Mouse (Mus musculus) embryo, embryonic 9.5 days (tissue): ENCODE measurements at regions not wholly inside any gene's neighbourhood (a gene's known extent, or its start where the extent isn't known, plus 50 kb on each side); places are given as distances from the start of the nearest gene placed in this dataset.

ENCODE experiments used
- DNase-seq: peaks from one replicate; pipeline ENCODE4 v3.0.0-alpha.2; 2017; ENCODE audit errors: extremely low spot score

DNA sequence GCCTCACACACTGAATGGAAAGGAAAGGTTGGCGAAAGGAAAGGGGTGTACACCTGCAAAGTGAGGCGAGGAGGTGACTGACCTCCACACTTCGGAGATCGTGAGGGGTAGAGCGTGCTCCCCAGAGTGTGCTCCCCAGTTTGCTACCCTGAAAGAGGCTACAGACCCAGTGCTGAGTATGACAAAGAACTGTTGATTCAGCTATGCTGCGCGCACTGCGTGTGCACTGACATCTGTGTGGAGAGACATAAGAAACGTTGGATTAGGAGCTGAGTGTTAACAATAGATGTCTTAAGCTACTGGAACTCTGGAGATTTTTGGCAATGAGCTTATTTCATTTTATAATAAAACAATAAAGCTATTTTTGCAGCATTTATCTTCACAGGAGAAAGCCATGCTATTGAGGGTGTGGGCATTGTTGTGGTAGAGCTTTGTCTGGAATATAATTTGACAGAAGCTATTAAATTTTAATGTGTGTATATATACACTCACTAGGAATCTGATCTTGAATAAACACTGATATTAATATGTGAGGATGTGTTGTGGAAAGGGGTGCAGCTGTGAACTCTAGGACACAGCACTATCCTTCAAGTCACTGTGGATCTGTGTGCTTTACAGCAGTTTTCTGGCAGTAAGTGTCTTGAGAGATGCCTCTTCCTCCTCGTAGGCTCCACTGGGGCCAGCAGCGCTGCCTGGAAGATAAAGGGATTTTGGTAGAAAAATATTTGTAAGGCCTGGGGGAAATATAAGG lies 271.2 kb upstream of the Zfp637 start:
- DNase-seq, result no peak

DNA sequence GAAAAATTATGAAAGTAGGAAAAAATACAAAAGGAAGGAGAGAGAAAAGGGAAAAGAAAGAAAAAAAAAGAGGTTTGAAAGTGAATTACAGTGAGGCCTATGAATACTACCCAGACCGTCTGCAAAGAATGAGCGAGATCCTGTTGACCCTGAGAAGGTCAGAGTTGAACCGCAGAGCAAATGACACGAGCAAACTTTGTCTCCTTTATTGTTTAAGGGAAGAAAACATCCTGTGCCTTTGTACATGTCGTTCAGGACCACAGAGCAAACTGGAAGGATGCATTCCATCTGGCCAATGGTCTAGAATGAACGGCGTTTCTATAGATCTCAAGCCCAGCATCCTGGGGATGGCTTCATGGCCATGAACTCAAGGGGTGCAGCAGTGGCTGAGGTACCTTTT lies 270.6 kb upstream of the Zfp637 start:
- DNase-seq, result no peak

DNA sequence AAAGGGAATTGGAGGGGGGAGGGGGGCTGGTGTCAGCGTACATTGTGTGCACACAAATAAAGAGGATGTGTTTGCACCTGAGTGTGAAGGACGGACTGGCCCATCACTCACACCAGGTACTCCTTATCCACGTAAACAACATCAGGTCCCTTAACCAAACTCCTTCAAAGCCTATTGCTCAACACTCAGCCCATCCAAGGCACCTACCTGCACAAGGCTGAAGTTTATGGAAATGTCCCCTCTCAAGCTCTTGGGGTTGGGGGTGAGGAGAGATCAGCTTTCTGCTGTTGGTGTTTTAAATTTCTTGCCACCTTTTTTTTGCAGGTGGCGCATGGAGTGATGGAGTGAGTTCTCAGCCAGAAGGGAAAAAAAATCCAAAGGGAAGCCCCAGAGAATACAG lies 270.2 kb upstream of the Zfp637 start:
- no peak for DNase-seq

DNA sequence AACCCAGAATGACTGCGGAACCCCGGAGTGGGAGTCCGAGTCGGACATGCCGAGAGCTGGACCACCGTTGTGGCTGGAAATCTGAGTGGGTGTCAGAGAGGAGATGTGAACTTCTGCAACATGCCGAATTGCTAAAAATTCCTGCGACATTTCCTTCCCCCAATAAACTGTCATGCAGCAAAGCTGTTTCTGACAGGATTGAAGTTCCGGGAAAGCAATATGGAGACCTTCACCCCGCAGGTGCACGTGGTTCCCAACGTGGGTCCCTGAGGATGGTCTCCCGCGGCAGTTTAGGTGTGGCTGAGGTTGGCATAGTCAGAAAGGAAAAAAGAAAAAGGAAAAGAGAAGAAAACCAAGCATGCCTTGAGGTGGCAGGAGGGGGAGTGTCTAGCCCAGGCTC lies 269.0 kb upstream of the Zfp637 start:
- no peak for DNase-seq

DNA sequence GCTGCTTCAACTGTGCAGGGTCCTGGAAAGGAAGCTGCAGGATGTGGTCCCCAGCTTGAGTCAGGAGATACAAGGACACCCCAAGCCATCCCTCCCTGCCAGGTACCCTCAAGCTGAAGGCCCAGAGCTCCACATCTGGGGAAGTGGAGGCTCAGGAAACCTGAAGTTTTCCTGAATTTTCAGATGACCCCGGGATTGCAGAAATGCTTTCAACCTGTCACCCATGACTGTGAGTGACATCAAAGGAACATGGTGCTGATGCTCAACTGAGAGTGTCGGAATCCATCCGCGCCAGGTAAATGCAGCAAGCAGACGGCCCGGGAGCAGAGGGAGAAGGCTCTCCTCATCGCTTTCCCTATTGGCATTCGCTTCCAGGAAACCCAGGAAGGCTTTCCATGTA lies 267.6 kb upstream of the Zfp637 start:
- DNase-seq, result no peak

DNA sequence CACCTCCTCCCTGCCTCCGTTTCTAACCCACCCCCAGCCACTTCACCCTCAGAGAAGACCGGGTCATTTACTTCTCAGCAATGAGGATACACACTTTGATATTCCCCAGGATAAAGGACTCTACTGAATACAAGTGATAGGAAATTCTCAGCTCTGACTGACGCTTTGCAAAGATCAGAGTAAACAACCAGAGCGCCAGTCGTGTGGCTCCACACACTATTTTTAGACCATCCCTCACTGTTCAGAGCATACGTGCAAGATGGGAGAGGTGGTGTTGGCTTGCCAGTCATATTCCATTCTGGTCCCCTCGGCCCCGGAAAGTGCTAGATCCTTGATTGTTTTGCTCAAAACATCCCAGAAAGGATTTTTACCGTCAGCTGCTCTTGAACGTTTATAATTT lies 266.8 kb upstream of the Zfp637 start:
- no peak for DNase-seq

DNA sequence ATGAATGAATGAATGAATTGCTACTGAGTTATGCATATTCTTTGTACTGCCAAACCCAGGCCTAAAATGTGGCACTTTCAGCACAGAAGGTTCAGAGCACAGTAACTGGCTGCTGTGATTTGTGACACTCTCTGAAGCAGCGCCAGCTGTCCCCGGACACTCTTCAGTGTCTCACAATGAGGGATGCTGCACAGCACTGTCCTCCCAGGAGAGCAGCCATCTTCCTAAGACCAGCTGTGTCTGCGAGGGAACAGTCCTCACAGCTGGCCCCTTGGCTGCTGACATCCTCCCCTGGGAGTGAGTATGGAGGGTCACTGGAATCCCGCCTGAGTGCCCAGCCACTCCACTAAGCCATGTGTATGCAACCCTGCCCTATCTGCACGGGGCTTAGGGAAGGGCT lies 265.9 kb upstream of the Zfp637 start:
- DNase-seq, result no peak

DNA sequence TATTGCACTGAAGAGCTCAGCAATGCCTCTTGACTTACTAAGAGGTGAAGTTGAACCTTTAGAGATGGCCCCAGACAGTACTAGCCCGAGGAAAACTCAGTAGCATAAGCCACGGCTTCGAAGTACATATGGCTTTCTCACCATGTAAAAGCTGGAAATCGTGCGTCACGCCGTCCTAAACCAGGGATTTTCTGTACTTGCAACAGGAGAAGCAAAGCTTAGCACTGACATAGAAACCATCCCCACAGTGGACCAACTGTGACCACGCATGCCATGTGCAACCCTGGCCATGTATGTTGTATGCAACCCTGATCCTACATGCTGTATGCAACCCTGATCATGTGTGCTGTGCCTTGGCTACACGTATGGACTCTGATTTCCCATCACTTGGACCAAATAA lies 265.0 kb upstream of the Zfp637 start:
- DNase-seq, result no peak

DNA sequence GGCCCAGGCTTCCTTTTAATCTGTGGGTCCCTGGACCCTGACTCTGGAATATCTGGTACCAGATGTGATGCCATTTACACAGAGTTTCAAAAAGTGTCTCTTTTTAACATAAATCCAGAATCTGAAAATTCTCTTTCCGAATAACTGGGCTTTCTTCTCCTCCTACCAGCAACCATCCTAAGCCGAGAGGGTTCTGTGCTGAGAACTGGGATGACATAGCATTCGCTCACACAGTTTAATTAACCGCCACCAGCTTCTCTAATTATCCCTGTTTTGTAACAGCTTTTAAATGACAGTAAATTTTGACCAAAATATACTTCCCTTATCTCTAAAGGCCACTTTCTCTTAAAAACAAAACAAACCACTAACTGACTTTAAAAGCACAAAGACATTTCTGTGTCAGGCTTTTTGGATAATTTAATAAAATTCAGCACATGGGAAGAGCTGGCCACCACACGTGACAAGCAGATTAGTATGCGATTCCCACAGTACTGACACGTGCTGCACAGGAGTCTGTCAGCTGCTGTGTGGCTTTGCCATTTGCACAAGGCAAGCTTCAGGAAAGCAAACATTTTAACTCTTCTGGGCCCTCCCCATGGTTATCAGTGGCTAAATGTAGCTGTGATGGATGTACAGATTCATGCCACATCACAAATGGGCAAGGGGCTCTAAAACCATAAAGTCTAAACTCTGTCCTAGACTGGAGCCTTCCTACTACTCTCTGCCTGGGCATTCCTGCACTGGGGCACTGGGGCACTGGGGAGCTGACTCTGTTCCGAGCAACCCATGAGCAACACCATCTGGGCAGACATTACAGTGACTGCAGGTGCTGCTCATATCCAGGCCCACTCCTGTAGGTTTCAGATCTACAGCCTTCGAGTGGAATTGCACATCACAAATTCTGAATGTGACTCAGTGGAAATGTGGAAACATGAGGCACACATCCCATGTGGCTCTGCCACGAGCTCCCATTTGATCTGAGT lies 263.1 kb upstream of the Zfp637 start:
- no peak for DNase-seq

DNA sequence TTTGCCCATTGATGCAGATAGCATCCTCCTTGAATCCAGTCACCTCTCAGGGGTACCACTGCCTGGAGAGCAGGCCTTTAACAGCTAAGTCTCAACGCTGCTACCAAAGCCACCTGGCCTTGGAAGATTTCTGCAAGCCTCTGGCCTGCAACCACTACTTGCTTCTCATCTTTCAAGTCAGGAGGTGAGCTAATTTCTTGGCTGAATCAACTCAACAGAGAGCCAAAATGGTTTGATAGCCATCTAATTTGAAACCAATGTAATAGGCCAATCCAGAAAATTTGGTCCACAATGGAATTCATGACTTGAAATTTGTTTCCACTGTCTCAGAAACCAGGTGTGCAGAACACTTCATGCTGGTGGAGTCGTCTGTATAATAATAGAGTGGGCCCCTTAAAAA lies 260.0 kb upstream of the Zfp637 start:
- DNase-seq, result no peak

DNA sequence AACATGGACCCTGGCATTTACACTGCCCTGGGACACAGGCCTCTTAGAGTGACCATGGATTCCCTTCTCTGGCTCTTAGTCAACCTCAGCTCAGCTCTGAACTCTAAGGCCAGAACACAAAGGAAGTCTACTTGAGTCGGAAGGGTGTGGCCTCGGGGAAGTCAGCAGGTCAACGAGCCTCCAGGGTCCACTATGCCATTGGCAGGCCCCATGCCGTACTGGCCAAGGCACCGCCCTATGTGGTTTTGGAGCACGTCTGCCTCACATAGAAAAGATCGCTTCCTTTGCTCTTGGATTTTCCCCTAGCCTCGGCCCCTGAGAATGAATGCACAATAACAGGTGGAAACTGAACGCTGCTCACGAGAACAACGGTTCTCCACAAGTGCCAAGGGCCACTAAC lies 257.9 kb upstream of the Zfp637 start:
- no peak for DNase-seq

DNA sequence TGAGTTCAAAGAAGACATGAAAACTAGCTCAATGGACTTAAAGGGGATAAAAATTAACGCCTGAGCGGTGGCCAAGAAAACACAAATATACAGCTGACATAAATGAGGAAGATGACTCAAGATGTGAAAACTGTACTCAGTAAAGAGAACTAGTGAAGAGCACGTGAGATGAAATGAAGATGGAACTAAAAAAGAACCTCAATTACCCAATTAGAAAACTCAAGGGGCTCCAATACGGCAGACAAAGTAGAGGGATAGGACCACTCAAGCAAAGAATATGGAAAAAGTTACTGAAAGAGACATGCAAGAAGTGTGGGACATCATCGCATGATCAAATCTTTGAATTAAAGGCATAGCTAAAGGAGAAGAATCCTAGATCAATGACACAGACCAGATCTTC lies 256.4 kb upstream of the Zfp637 start:
- DNase-seq, result no peak

DNA sequence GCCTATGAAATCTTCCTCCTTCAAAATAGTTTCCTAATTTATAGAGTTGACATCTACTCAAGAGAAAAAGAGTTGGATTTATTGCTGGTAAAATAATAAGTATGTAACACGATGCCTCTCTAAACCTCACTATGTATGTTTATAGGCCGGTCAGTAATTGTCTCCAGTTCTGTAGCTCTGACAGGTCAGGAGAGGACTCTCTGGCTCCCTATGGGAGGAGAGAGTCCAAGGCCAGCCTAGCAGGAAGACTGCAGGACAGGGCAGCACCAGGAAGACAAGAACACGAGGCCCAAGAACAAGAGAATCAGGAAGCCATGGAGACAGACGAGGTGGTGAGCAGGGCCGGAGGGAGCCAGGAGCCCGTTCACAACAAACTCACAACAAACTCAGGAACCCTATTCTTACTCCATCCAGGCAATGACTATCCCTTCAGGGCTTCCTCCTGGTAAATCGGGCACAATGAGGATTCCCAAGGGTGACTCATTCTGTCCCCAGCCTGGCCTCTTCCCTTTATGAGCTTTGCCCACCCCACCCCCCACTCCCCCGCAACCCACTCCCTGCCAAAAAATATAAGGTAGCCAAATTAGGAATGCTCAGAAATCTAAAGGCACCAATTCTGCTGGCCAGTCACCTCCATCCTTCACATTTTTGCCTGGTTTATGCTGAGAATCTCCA lies 244.7 kb upstream of the Zfp637 start:
- DNase-seq, result no peak

DNA sequence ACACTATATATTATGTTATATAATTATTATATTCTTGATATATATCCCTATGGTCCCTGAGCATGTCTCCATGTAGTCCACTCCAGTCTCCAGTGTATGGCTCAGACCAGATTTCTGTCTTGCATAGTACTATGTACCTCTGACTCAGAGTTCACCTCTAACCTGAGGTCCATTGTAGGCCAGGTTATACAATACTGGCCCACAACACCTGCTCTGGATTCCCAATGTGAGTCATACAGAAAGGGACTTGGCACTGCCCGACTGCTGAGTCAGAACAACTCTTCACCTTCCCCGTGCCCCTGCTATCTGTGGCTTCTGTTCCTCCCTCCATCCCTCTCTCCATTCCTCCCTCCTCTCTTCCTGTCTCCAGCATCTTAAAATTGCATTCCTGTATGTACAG lies 236.1 kb upstream of the Zfp637 start:
- DNase-seq, result no peak

DNA sequence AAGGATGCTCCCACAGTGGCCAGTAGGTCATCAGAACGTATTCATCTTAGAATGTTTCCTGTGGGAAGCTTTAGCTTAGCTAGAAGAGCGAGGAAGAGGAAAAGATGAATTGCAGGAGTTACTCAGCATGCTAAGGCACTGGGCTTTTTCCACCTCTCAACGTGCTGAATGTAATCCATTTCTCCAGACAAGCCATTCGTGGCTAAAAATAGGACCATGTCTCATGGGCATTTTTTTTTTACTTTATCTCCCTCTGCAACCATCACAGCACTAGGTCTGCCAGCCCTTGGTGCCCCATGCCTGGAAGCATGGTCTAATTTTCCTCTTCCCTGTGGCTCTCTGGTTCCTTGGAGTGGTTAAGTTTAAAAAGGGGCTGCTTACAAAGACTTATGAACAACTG lies 235.3 kb upstream of the Zfp637 start:
- no peak for DNase-seq

DNA sequence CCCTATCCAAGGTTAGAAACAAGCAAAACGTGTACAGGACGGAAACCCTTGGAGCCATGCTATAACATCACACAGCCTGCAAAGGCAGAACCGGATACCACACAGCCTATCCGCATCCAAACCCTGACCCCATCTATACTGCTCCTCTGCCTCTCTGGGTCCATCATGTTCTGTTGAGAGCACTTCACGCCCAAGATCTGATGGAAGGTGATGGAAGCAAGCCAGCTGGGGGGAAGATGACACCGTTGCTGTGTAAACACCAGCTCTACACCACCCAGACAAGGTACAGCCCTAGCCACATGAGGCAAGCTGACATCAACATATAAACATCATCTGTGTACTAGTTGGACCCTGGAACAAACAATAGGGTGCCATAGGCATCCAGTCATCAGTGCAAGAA lies 234.8 kb upstream of the Zfp637 start:
- DNase-seq, result no peak

DNA sequence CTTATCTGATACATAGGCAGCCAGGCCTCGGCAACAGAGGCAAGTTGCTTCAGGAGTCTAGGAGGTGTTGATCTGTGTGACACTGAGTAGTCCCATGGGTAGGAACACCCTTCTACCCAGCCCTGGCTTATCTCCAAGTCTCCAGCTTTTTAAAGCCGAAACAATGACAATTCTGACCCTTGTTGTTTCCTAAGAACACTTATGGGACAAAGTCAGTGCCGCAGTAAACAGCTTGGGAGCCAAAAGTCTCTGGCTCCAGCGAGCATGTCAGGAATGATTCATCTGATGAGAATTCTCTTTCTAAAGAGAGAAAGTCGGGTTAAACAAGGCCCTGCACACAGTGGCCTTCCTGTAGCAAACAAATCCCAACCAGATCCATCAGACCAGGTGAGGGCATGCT lies 234.0 kb upstream of the Zfp637 start:
- no peak for DNase-seq

DNA sequence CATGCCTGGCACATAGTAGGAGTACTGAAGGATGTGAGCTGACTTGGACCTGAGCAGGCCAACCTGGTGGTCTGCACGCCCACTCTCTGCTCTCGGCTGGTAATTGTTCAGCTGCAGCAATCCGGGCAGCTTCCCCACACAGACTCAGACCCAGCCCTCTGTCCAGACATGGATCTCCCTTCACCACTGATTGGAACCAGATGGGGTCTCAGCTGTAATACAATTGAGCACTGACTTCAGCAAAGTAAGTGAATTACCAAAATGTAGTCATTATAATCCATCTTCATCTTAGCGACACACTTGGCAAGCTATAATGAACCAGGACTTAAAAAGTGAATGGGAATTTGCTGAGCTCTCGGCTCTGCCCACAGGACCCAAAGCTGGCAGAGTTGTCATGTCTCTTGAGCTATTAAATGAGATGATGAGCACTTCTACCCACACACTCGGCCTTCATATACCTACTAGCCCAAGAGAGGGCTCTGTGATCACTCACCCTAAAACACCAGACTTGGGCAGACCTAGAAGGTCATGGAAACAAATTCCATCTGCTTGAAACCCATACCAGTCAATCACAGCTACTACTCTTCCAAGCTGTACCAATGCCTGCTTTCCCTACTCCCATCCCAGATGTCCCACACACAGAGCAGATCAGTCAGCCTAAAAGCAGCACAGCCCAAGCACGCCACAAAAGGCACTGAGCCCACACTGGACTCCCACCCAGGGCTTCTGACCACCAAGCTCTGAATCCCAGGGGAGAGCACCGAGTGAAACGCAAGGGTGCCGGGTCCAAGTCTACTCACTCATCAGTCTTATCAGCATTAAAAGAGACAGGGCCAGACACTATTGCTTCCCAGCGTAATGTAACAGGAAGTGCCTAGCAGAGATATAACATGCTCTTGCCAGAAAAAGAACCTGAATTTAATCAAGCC lies 231.2 kb upstream of the Zfp637 start:
- peak; percentile 46 for DNase-seq

DNA sequence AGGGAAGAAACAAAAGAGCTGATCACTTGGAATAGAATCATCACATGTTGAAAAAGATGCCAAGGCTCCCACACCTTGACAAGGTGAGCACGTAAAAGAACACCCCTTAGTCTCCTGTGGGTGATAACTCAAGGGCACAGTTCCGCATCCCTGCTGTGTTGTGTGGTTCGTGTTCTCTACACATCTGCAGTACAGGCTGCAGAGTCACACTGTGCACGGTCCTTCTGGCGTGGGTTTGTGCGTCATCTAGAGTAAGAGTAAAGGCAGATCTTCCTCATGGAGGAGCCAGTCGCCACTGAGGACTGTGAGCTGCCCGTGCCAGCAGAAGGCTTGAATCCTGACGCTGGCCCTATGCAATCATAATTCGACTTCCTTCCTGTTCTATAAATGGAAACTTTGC lies 229.7 kb upstream of the Zfp637 start:
- DNase-seq, result no peak

DNA sequence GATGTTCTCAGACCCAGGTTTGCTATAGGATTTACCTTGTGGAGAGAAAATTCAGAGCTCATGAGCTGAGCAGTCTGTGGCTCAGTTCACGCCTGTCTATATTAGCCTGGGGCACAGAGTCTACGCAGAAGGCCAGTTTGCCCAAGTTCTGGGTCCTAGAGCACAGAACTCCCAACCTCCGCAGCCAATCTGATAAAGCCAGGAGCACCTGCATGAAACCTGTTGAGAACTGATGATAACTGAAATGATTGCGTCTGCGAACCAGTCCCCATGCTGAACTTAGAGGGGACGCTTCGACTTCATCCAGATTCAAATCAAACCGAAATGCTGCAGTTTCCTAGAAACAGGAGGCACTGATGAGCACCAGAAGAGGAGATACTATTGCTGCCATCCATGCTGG lies 229.0 kb upstream of the Zfp637 start:
- no peak for DNase-seq

DNA sequence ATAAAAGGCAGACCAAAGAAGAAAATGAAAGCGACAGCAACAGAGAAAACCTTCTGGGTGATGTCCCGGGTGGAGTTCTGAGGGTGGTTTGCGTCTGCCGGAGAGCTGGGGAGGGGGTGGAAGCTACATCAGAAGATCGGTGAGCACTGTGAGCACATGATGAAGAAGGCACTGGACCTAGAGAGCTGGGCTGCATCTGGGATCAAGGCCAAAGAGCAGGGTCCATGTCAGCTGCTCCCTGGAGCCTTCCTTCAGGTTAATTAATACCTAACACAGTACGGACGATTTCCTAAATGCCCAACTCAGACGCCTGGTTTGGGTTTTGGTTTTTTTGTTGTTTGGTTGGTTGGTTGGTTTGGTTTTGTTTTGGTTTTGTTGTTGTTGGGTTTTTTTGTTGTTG lies 228.6 kb upstream of the Zfp637 start:
- DNase-seq, result no peak
